Mouse (Mus musculus) left cerebral cortex, postnatal 36 days (tissue): ENCODE results near the gene Idh3g. TPM values are rescaled to one million over a fixed set of nuclear protein-coding genes. Genes with fewer than 3 reads are reported as not detected.

Experiments used
- DNase-seq, 2 experiments: peaks; one replicate each; pipeline ENCODE4 v3.0.0; 2021 to 2022; ENCODE audit warnings: low spot score in 2 of 2, mixed read lengths in 1 of 2
- intact Hi-C: fragments of 180-260 bp; cut with DNase I; formaldehyde crosslinking; loops from one replicate; pipeline ENCODE4 v1.15.1; 2025
- total RNA-seq, 2 experiments: library from RNA; stranded (reverse); gene quantifications; 2 replicates each; pipeline ENCODE4 v1.2.3; 2021

Idh3g gene
- total RNA-seq: 100 to 1,000 TPM; 179 to 205 TPM

GRCm38 (mm10) chrX:73786364-73787224 is at the start of gene Idh3g, which contains the start of gene Ssr4:
Gene Idh3g, minus strand, starts transcription at chrX:73786897.
Gene Ssr4, plus strand, starts transcription at chrX:73787028.
- intact Hi-C loops: loop anchor here (5.0 kb wide), 1 partner anchor 136 kb away; the partner anchor contains the start of genes Arhgap4 and Naa10
- DNase-seq: peak; percentile 90 to 92

- DNase-seq: no peak
- intact Hi-C loops: no loop called here
Observed at GRCm38 (mm10) chrX:73835731-73836130, 49.0 kb upstream of the Idh3g start.

GRCm38 (mm10) chrX:73824185-73825151 is 37.8 kb upstream of the Idh3g start, which contains the start of gene Pdzd4:
Gene Pdzd4, minus strand, starts transcription at chrX:73824969.
- DNase-seq: peak; percentile 49 to 61
- intact Hi-C loops: no loop called here

- peak in 1 of 2 experiments; percentile 11 for DNase-seq
- intact Hi-C loops: no loop called here
Observed at GRCm38 (mm10) chrX:73823747-73824146, 37.0 kb upstream of the Idh3g start.

- intact Hi-C loops: no loop called here
- no peak for DNase-seq
Observed at GRCm38 (mm10) chrX:73816596-73817314, 30.1 kb upstream of the Idh3g start.

GRCm38 (mm10) chrX:73815072-73815471 is 28.4 kb upstream of the Idh3g start:
- intact Hi-C loops: no loop called here
- no peak for DNase-seq

- intact Hi-C loops: no loop called here
- no peak for DNase-seq
Observed at GRCm38 (mm10) chrX:73805814-73806213, 19.1 kb upstream of the Idh3g start.

- intact Hi-C loops: loop anchor here (5.0 kb wide), 1 partner anchor 99 kb away; the partner anchor contains the start of gene L1cam
- peak in 1 of 2 experiments; percentile 39 for DNase-seq
Observed at GRCm38 (mm10) chrX:73798502-73798901, 11.8 kb upstream of the Idh3g start.

GRCm38 (mm10) chrX:73797511-73797910 is 10.8 kb upstream of the Idh3g start:
- intact Hi-C loops: loop anchor here (5.0 kb wide), 1 partner anchor 100 kb away; the partner anchor contains the start of gene L1cam

GRCm38 (mm10) chrX:73793505-73793904 is 6.8 kb upstream of the Idh3g start:
- no peak for DNase-seq
- intact Hi-C loops: no loop called here

More at GRCm38 (mm10) chrX:73797511-73797910, 10.8 kb upstream of the Idh3g start:
- no peak for DNase-seq

- intact Hi-C loops: no loop called here
- no peak for DNase-seq
Observed at GRCm38 (mm10) chrX:73793039-73793438, 6.3 kb upstream of the Idh3g start.

GRCm38 (mm10) chrX:73788501-73788900 is 1.8 kb upstream of the Idh3g start:
- DNase-seq: no peak
- intact Hi-C loops: loop anchor here (5.0 kb wide), 1 partner anchor 134 kb away; the partner anchor contains the start of genes Arhgap4 and Naa10

GRCm38 (mm10) chrX:73787225-73787558 is 495 bp upstream of the Idh3g start:
- DNase-seq: no peak
- intact Hi-C loops: loop anchor here (5.0 kb wide), 1 partner anchor 135 kb away; the partner anchor contains the start of genes Arhgap4 and Naa10

GRCm38 (mm10) chrX:73785666-73786065 is 1.0 kb downstream of the Idh3g start:
- DNase-seq: no peak

GRCm38 (mm10) chrX:73782227-73782626 is 4.5 kb downstream of the Idh3g start:
- no peak for DNase-seq
- intact Hi-C loops: loop anchor here (5.0 kb wide), 1 partner anchor 65 kb away; the partner anchor contains the start of genes Abcd1 and Bcap31

More at GRCm38 (mm10) chrX:73785666-73786065, 1.0 kb downstream of the Idh3g start:
- intact Hi-C loops: loop anchor here (5.0 kb wide), 1 partner anchor 137 kb away; the partner anchor contains the start of genes Arhgap4 and Naa10

GRCm38 (mm10) chrX:73774802-73775483 is 11.8 kb downstream of the Idh3g start:
- no peak for DNase-seq
- intact Hi-C loops: no loop called here

GRCm38 (mm10) chrX:73774168-73774760 is 12.4 kb downstream of the Idh3g start, which contains the start of gene Srpk3:
Gene Srpk3, plus strand, starts transcription at chrX:73774405.
- peak in 1 of 2 experiments; percentile 55 for DNase-seq
- intact Hi-C loops: no loop called here

GRCm38 (mm10) chrX:73767267-73767666 is 19.4 kb downstream of the Idh3g start:
- DNase-seq: no peak
- intact Hi-C loops: no loop called here
